Mouse (Mus musculus) hindbrain, embryonic 15.5 days (tissue): Measurements from ENCODE around the gene Hcls1. TPM values are rescaled to one million over a fixed set of nuclear protein-coding genes. Genes with fewer than 3 reads are reported as not detected.

Experiments used
- ATAC-seq: fragments of 200-750 bp; cut with Nextera tagmentation; 2 replicates; pipeline ENCODE4 v1.8.0; 2017; ENCODE audit warnings: low read depth, moderate number of reproducible peaks, moderate TSS enrichment; ENCODE audit not compliant: low FRiP score
- H3K27ac ChIP-seq: fragments of 300-500 bp; sonication (generic); replicated peaks from 2 replicates; pipeline ENCODE4 v1.5.1; 2015; ENCODE audit warnings: mild to moderate bottlenecking, inconsistent platforms
- H3K27me3 ChIP-seq: fragments of 300-500 bp; sonication (generic); 2 replicates; pipeline ENCODE4 v1.6.1; 2015; ENCODE audit warnings: control low read depth, inconsistent platforms
- H3K36me3 ChIP-seq: fragments of 300-500 bp; sonication (generic); 2 replicates; pipeline ENCODE4 v1.6.1; 2015; ENCODE audit warnings: control low read depth, inconsistent platforms
- H3K4me1 ChIP-seq: fragments of 300-500 bp; sonication (generic); replicated peaks from 2 replicates; pipeline ENCODE4 v1.6.1; 2015; ENCODE audit warnings: control low read depth, inconsistent platforms
- H3K4me2 ChIP-seq: fragments of 300-500 bp; sonication (generic); 2 replicates; pipeline ENCODE4 v1.6.1; 2015; ENCODE audit warnings: moderate library complexity, mild to moderate bottlenecking, inconsistent platforms
- H3K4me3 ChIP-seq: fragments of 300-500 bp; sonication (generic); 2 replicates; pipeline ENCODE4 v1.5.1; 2015; ENCODE audit warnings: mild to moderate bottlenecking, inconsistent platforms
- H3K9ac ChIP-seq: fragments of 300-500 bp; sonication (generic); 2 replicates; pipeline ENCODE4 v1.6.1; 2015; ENCODE audit warnings: inconsistent platforms
- H3K9me3 ChIP-seq: fragments of 300-500 bp; sonication (generic); 2 replicates; pipeline ENCODE4 v1.6.1; 2016; ENCODE audit warnings: control low read depth, inconsistent platforms
- WGBS: fragments of 180-500 bp; shearing (Covaris S2); methylation state at CpG from one replicate; pipeline ENCODE4 v1.1.7; 2015; 5-methylcytosine and 5-hydroxymethylcytosine counted together
- polyA plus RNA-seq: library from polyadenylated mRNA; unstranded; fragments of >200 nt; fragmentation: Nextera tagmentation; extraction: Ambion mirVana; gene quantifications from 2 replicates; pipeline ENCODE4 v1.2.1, GENCODE M21; 2015

The Hcls1 gene
- polyA plus RNA-seq, 1 experiment from 2014 or later, result 2.1 TPM

GRCm38 (mm10) chr16:36931976-36932375 is 2.8 kb upstream of the Hcls1 start:
- H3K36me3 ChIP-seq, result peaks cover 53% of the 10 kb centered on the region
- ATAC-seq, result no peak
- no peak overlapping the region for H3K27ac ChIP-seq

GRCm38 (mm10) chr16:36932546-36932945 is 2.2 kb upstream of the Hcls1 start:
- H3K9ac ChIP-seq, result no peak overlapping the region
- no peak overlapping the region for H3K27ac ChIP-seq
- H3K9me3 ChIP-seq, result no peaks in the 10 kb centered on the region
- peaks cover 53% of the 10 kb centered on the region for H3K36me3 ChIP-seq
- ATAC-seq, result no peak
- no peaks in the 10 kb centered on the region for H3K27me3 ChIP-seq
- H3K4me2 ChIP-seq, result no peak overlapping the region
- H3K4me1 ChIP-seq, result no peaks in the 10 kb centered on the region
- no peak overlapping the region for H3K4me3 ChIP-seq
- WGBS, result 94% methylated on average over 6 of the region's 6 CpGs

More at GRCm38 (mm10) chr16:36931976-36932375, 2.8 kb upstream of the Hcls1 start:
- Histone ChIP-seq H3K9ac (no peak overlapping the region), H3K4me3 (no peak overlapping the region), H3K27me3 (no peaks in the 10 kb centered on the region), H3K4me1 (no peaks in the 10 kb centered on the region), H3K9me3 (no peaks in the 10 kb centered on the region), H3K4me2 (no peak overlapping the region)
- WGBS, result 95% methylated on average over 3 of the region's 3 CpGs

GRCm38 (mm10) chr16:36934131-36934840 is 497 bp upstream of the Hcls1 start:
- peaks cover 40% of the 10 kb centered on the region for H3K36me3 ChIP-seq
- WGBS, result 81% methylated on average over 6 of the region's 6 CpGs

GRCm38 (mm10) chr16:36935814-36936213 is 1.0 kb downstream of the Hcls1 start:
- Histone ChIP-seq H3K4me1 (no peaks in the 10 kb centered on the region), H3K4me3 (no peak overlapping the region), H3K9me3 (no peaks in the 10 kb centered on the region), H3K9ac (no peak overlapping the region), H3K27me3 (no peaks in the 10 kb centered on the region), H3K36me3 (peaks cover 24% of the 10 kb centered on the region), H3K27ac (no peak overlapping the region), H3K4me2 (no peak overlapping the region)
- 91% methylated on average over 3 of the region's 3 CpGs for WGBS
- no peak for ATAC-seq

More at GRCm38 (mm10) chr16:36934131-36934840, 497 bp upstream of the Hcls1 start:
- Histone ChIP-seq H3K9me3 (no peaks in the 10 kb centered on the region), H3K4me2 (no peak overlapping the region), H3K4me1 (no peaks in the 10 kb centered on the region), H3K4me3 (no peak overlapping the region), H3K27ac (no peak overlapping the region), H3K27me3 (no peaks in the 10 kb centered on the region), H3K9ac (no peak overlapping the region)
- no peak for ATAC-seq

- Histone ChIP-seq H3K36me3 (no peaks in the 10 kb centered on the region), H3K27me3 (no peaks in the 10 kb centered on the region), H3K9me3 (no peaks in the 10 kb centered on the region), H3K4me3 (no peak overlapping the region), H3K9ac (no peak overlapping the region), H3K4me2 (no peak overlapping the region), H3K4me1 (no peaks in the 10 kb centered on the region), H3K27ac (no peak overlapping the region)
- ATAC-seq, result no peak
- 82% methylated on average over 6 of the region's 6 CpGs for WGBS
Observed at GRCm38 (mm10) chr16:36941137-36941727, 6.4 kb downstream of the Hcls1 start.

GRCm38 (mm10) chr16:36941895-36942294 is 7.1 kb downstream of the Hcls1 start:
- Histone ChIP-seq H3K9ac (no peak overlapping the region), H3K4me2 (no peak overlapping the region), H3K27ac (no peak overlapping the region), H3K4me1 (no peaks in the 10 kb centered on the region), H3K36me3 (no peaks in the 10 kb centered on the region), H3K9me3 (no peaks in the 10 kb centered on the region), H3K4me3 (no peak overlapping the region), H3K27me3 (no peaks in the 10 kb centered on the region)
- ATAC-seq, result no peak
- WGBS, result 56% methylated on average over 4 of the region's 4 CpGs

GRCm38 (mm10) chr16:36943591-36943990 is 8.8 kb downstream of the Hcls1 start:
- Histone ChIP-seq H3K27me3 (no peaks in the 10 kb centered on the region), H3K4me1 (no peaks in the 10 kb centered on the region), H3K4me3 (no peak overlapping the region), H3K9ac (no peak overlapping the region), H3K27ac (no peak overlapping the region), H3K9me3 (no peaks in the 10 kb centered on the region), H3K4me2 (no peak overlapping the region), H3K36me3 (no peaks in the 10 kb centered on the region)
- ATAC-seq, result no peak
- 91% methylated on average over 3 of the region's 3 CpGs for WGBS

- ATAC-seq, result 0 out of 2 replicates have a peak, but pooled peaks have one; percentile 3
Observed at GRCm38 (mm10) chr16:36944895-36945424, 10.2 kb downstream of the Hcls1 start.

GRCm38 (mm10) chr16:36946459-36947159 is 11.8 kb downstream of the Hcls1 start:
- Histone ChIP-seq H3K27me3 (no peaks in the 10 kb centered on the region), H3K9me3 (no peaks in the 10 kb centered on the region), H3K27ac (no peak overlapping the region), H3K4me1 (no peaks in the 10 kb centered on the region), H3K4me3 (no peak overlapping the region), H3K9ac (no peak overlapping the region), H3K36me3 (no peaks in the 10 kb centered on the region), H3K4me2 (no peak overlapping the region)
- WGBS, result 89% methylated on average over 8 of the region's 8 CpGs
- no peak for ATAC-seq

More at GRCm38 (mm10) chr16:36944895-36945424, 10.2 kb downstream of the Hcls1 start:
- Histone ChIP-seq H3K4me2 (no peak overlapping the region), H3K4me1 (no peaks in the 10 kb centered on the region), H3K27ac (no peak overlapping the region), H3K9ac (no peak overlapping the region), H3K4me3 (no peak overlapping the region), H3K36me3 (no peaks in the 10 kb centered on the region), H3K9me3 (no peaks in the 10 kb centered on the region), H3K27me3 (no peaks in the 10 kb centered on the region)
- 34% methylated on average over 12 of the region's 12 CpGs for WGBS

GRCm38 (mm10) chr16:36947646-36948197 is 12.9 kb downstream of the Hcls1 start:
- Histone ChIP-seq H3K4me2 (no peak overlapping the region), H3K4me1 (no peaks in the 10 kb centered on the region), H3K9me3 (no peaks in the 10 kb centered on the region), H3K27ac (no peak overlapping the region), H3K9ac (no peak overlapping the region), H3K27me3 (no peaks in the 10 kb centered on the region), H3K4me3 (no peak overlapping the region), H3K36me3 (no peaks in the 10 kb centered on the region)
- WGBS, result 72% methylated on average over 4 of the region's 4 CpGs
- no peak for ATAC-seq

GRCm38 (mm10) chr16:36949614-36950336 is 15.0 kb downstream of the Hcls1 start:
- no peaks in the 10 kb centered on the region for H3K4me1 ChIP-seq
- H3K27ac ChIP-seq, result no peak overlapping the region
- no peaks in the 10 kb centered on the region for H3K27me3 ChIP-seq
- 57% methylated on average over 8 of the region's 8 CpGs for WGBS
- no peak overlapping the region for H3K9ac ChIP-seq
- H3K4me3 ChIP-seq, result no peak overlapping the region
- H3K9me3 ChIP-seq, result no peaks in the 10 kb centered on the region
- H3K36me3 ChIP-seq, result no peaks in the 10 kb centered on the region
- ATAC-seq, result no peak
- H3K4me2 ChIP-seq, result no peak overlapping the region
